Comparison of ENCODE assay signal across 8 mouse cellular contexts in the genomic region with DNA sequence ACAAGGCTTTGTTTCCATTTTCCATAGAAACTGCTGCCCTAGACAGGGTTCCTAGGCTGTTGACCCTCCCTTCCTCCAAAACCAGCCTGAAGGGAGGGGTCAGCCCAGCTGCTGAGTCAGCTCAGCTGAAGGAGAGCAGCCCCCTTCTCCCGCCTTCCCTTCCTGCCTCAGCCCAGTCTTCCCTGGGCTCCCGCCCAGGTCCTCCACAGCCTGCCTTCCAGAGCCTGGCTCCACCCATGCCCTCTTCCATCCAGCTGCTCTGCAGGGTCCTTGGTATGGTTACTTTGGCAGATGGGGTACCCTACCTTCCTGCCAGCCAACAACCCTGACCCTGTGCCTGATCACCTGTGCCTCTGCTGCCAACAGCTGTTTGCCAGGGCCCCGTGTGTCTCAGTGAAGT. TPM values are rescaled to one million over a fixed set of nuclear protein-coding genes. Genes with fewer than 3 reads are reported as not detected.
DNase-seq lines count a peak whose midpoint lies in the region; ATAC-seq and TF ChIP-seq lines count a peak whose summit lies in the region.

No protein-coding gene starts in this region.

- no peaks in the 10 kb centered on the region for H3K9me3 ChIP-seq in forebrain, embryonic 15.5 days
- H3K9me3 ChIP-seq in hindbrain, embryonic 12.5 days (replicated peaks), result no peaks in the 10 kb centered on the region
- H3K9me3 ChIP-seq in midbrain, embryonic 14.5 days (ENCODE audit: control insufficient read depth, low read length), result no peaks in the 10 kb centered on the region

- H3K9ac ChIP-seq in forebrain, embryonic 15.5 days (replicated peaks), result no peak overlapping the region
- no peak overlapping the region for H3K9ac ChIP-seq in hindbrain, embryonic 12.5 days
- H3K9ac ChIP-seq in midbrain, embryonic 14.5 days (replicated peaks; ENCODE audit: low read length), result no peak overlapping the region

- H3K27ac ChIP-seq in forebrain, embryonic 15.5 days (replicated peaks), result peak overlapping the region; percentile 34
- H3K27ac ChIP-seq in hindbrain, embryonic 12.5 days, result peak overlapping the region; percentile 52; the same call in 1 of the 2 replicates
- no peak overlapping the region for H3K27ac ChIP-seq in midbrain, embryonic 14.5 days (replicated peaks; ENCODE audit: low read depth, low read length)
- H3K27ac ChIP-seq in layer of hippocampus, adult 2 months, result no peak overlapping the region

- H3K4me3 ChIP-seq in forebrain, embryonic 15.5 days, result no peak overlapping the region
- no peak overlapping the region for H3K4me3 ChIP-seq in hindbrain, embryonic 12.5 days
- no peak overlapping the region for H3K4me3 ChIP-seq in midbrain, embryonic 14.5 days (replicated peaks; ENCODE audit: low read depth, low read length)
- H3K4me3 ChIP-seq in layer of hippocampus, adult 2 months, result no peak overlapping the region

- no peak overlapping the region for H3K4me2 ChIP-seq in forebrain, embryonic 15.5 days (replicated peaks)
- H3K4me2 ChIP-seq in hindbrain, embryonic 12.5 days (replicated peaks), result no peak overlapping the region
- H3K4me2 ChIP-seq in midbrain, embryonic 14.5 days (ENCODE audit: low read length), result no peak overlapping the region

- peak; percentile 41 for DNase-seq in ovary, adult 18-20 months (ENCODE audit: low spot score)
- DNase-seq in ovary, postnatal 14 days (ENCODE audit: low spot score), result no peak
- DNase-seq in midbrain, embryonic 14.5 days, result no peak
- no peak for DNase-seq in natural killer cell, adult 2 months (ENCODE audit: low spot score in 2 of 2)
- no peak for DNase-seq in layer of hippocampus, adult 2 months (ENCODE audit: low spot score in 2 of 2)

- TF ChIP-seq CTCF in layer of hippocampus, adult 2 months (conservative IDR thresholded peaks at IDR 0.05), result no peak

- ATAC-seq in forebrain, embryonic 15.5 days (replicated peaks), result no peak
- 0 out of 2 replicates have a peak, but pooled peaks have one; percentile 32 for ATAC-seq in hindbrain, embryonic 12.5 days (ENCODE audit: low FRiP score)
- 0 out of 2 replicates have a peak, but pooled peaks have one; percentile 53 for ATAC-seq in midbrain, embryonic 14.5 days (ENCODE audit: low FRiP score, low TSS enrichment)
- no peak for ATAC-seq in megakaryocyte progenitor cell, adult 5-6 weeks (replicated peaks; ENCODE audit: poor library complexity)

- no peaks in the 10 kb centered on the region for H3K27me3 ChIP-seq in forebrain, embryonic 15.5 days
- 0 out of 2 replicates have a peak, but pooled peaks cover 3% of the 10 kb centered on the region for H3K27me3 ChIP-seq in hindbrain, embryonic 12.5 days
- no peaks in the 10 kb centered on the region for H3K27me3 ChIP-seq in midbrain, embryonic 14.5 days (ENCODE audit: control insufficient read depth, insufficient read depth, low read length)

- WGBS in forebrain, embryonic 15.5 days, result 30% methylated on average over 3 of the region's 3 CpGs
- 20% methylated on average over 3 of the region's 3 CpGs for WGBS in hindbrain, embryonic 12.5 days
- 40% methylated on average over 3 of the region's 3 CpGs for WGBS in midbrain, embryonic 14.5 days

- H3K36me3 ChIP-seq in forebrain, embryonic 15.5 days, result peaks cover 7% of the 10 kb centered on the region; the same call in 1 of the 2 replicates
- H3K36me3 ChIP-seq in hindbrain, embryonic 12.5 days, result peaks cover 33% of the 10 kb centered on the region
- peaks cover 16% of the 10 kb centered on the region; the same call in 1 of the 2 replicates for H3K36me3 ChIP-seq in midbrain, embryonic 14.5 days (ENCODE audit: control insufficient read depth, insufficient read depth, low read length)

- H3K4me1 ChIP-seq in forebrain, embryonic 15.5 days, result no peaks in the 10 kb centered on the region
- peaks cover 9% of the 10 kb centered on the region; the same call in 1 of the 2 replicates for H3K4me1 ChIP-seq in hindbrain, embryonic 12.5 days
- H3K4me1 ChIP-seq in midbrain, embryonic 14.5 days (ENCODE audit: control insufficient read depth, insufficient read depth, low read length), result no peaks in the 10 kb centered on the region

RNA-seq across cellular contexts. Expression of gene Mmp14, which starts 11.8 kb away (rescaled TPM):
- 60.3 and 61.7 TPM in 2 replicates for polyA plus RNA-seq in forebrain, embryonic 15.5 days (2015; fragmentation: Nextera tagmentation; extraction: Ambion mirVana)
- 113 and 117 TPM in 2 replicates for polyA plus RNA-seq in hindbrain, embryonic 12.5 days (2016; fragmentation: Nextera tagmentation; extraction: Ambion mirVana)
- polyA plus RNA-seq in midbrain, embryonic 14.5 days (2014; fragmentation: Nextera tagmentation; extraction: Ambion mirVana), result 36.2 and 58.5 TPM in 2 replicates
- total RNA-seq in layer of hippocampus, adult 2 months (2021), result 10 to 100 TPM; 16.1 to 18.4 TPM
- 2.1 and 4.5 TPM in 2 replicates for total RNA-seq in megakaryocyte progenitor cell, adult 5-6 weeks (2015)
- total RNA-seq in megakaryocyte progenitor cell, adult 5-6 weeks (2017), result 3.0 and 4.1 TPM in 2 replicates

RNA-seq across cellular contexts. Expression of gene Mrpl52, which starts 16.5 kb away (rescaled TPM):
- 269 and 282 TPM in 2 replicates for polyA plus RNA-seq in forebrain, embryonic 15.5 days (2015; fragmentation: Nextera tagmentation; extraction: Ambion mirVana)
- polyA plus RNA-seq in hindbrain, embryonic 12.5 days (2016; fragmentation: Nextera tagmentation; extraction: Ambion mirVana), result 239 and 255 TPM in 2 replicates
- polyA plus RNA-seq in midbrain, embryonic 14.5 days (2014; fragmentation: Nextera tagmentation; extraction: Ambion mirVana), result 293 and 337 TPM in 2 replicates
- total RNA-seq in layer of hippocampus, adult 2 months (2021), result 100 to 1,000 TPM in 1 of 2 experiments, 10 to 100 TPM in 1; 99.8 to 101 TPM
- total RNA-seq in megakaryocyte progenitor cell, adult 5-6 weeks (2015), result 118 and 124 TPM in 2 replicates
- 75.1 and 86.7 TPM in 2 replicates for total RNA-seq in megakaryocyte progenitor cell, adult 5-6 weeks (2017)

RNA-seq across cellular contexts. Expression of gene Lrp10, which starts 20.7 kb away (rescaled TPM):
- 32.5 and 33.9 TPM in 2 replicates for polyA plus RNA-seq in forebrain, embryonic 15.5 days (2015; fragmentation: Nextera tagmentation; extraction: Ambion mirVana)
- 34.7 and 36.0 TPM in 2 replicates for polyA plus RNA-seq in hindbrain, embryonic 12.5 days (2016; fragmentation: Nextera tagmentation; extraction: Ambion mirVana)
- polyA plus RNA-seq in midbrain, embryonic 14.5 days (2014; fragmentation: Nextera tagmentation; extraction: Ambion mirVana), result 26.1 and 27.5 TPM in 2 replicates
- 10 to 100 TPM; 28.5 to 30.3 TPM for total RNA-seq in layer of hippocampus, adult 2 months (2021)
- total RNA-seq in megakaryocyte progenitor cell, adult 5-6 weeks (2015), result 23.5 and 25.0 TPM in 2 replicates
- 27.4 and 37.2 TPM in 2 replicates for total RNA-seq in megakaryocyte progenitor cell, adult 5-6 weeks (2017)

RNA-seq across cellular contexts. Expression of gene Slc7a7, which starts 25.6 kb away (rescaled TPM):
- 5.0 and 5.2 TPM in 2 replicates for polyA plus RNA-seq in forebrain, embryonic 15.5 days (2015; fragmentation: Nextera tagmentation; extraction: Ambion mirVana)
- polyA plus RNA-seq in hindbrain, embryonic 12.5 days (2016; fragmentation: Nextera tagmentation; extraction: Ambion mirVana), result 5.1 and 5.2 TPM in 2 replicates
- 3.5 and 4.0 TPM in 2 replicates for polyA plus RNA-seq in midbrain, embryonic 14.5 days (2014; fragmentation: Nextera tagmentation; extraction: Ambion mirVana)
- 1 to 10 TPM; 1.4 to 2.0 TPM for total RNA-seq in layer of hippocampus, adult 2 months (2021)
- total RNA-seq in megakaryocyte progenitor cell, adult 5-6 weeks (2015), result 2.7 and 3.5 TPM in 2 replicates
- total RNA-seq in megakaryocyte progenitor cell, adult 5-6 weeks (2017), result 5.4 and 6.4 TPM in 2 replicates

RNA-seq across cellular contexts. Expression of gene Rem2, which starts 32.7 kb away (rescaled TPM):
- polyA plus RNA-seq in forebrain, embryonic 15.5 days (2015; fragmentation: Nextera tagmentation; extraction: Ambion mirVana), result 22.9 and 23.8 TPM in 2 replicates
- polyA plus RNA-seq in hindbrain, embryonic 12.5 days (2016; fragmentation: Nextera tagmentation; extraction: Ambion mirVana), result 39.3 and 46.1 TPM in 2 replicates
- 37.2 and 44.6 TPM in 2 replicates for polyA plus RNA-seq in midbrain, embryonic 14.5 days (2014; fragmentation: Nextera tagmentation; extraction: Ambion mirVana)
- total RNA-seq in layer of hippocampus, adult 2 months (2021), result 10 to 100 TPM; 23.9 to 24.0 TPM
- 0.29 and 0.62 TPM in 2 replicates for total RNA-seq in megakaryocyte progenitor cell, adult 5-6 weeks (2015)
- 2.2 TPM in 1 of 2 replicates, not detected in the other for total RNA-seq in megakaryocyte progenitor cell, adult 5-6 weeks (2017)

Comparison
In these comparisons a context has a peak if more than half of its experiments do, and no peak if none do; other contexts are left out.
1. ATAC-seq: peak in hindbrain, embryonic 12.5 days (single experiment) and midbrain, embryonic 14.5 days (single experiment); none in forebrain, embryonic 15.5 days (single experiment) and megakaryocyte progenitor cell, adult 5-6 weeks (single experiment).
2. H3K27ac ChIP-seq: peak in forebrain, embryonic 15.5 days (single experiment) and hindbrain, embryonic 12.5 days (single experiment); none in midbrain, embryonic 14.5 days (single experiment) and layer of hippocampus, adult 2 months (single experiment).